Mouse (Mus musculus) heart, adult 2 months (tissue): ENCODE results near the gene Atp6v0d1. TPM values are rescaled to one million over a fixed set of nuclear protein-coding genes. Genes with fewer than 3 reads are reported as not detected.

ENCODE experiments used
- DNase-seq, 2 experiments: peaks; one replicate each; pipeline ENCODE4 v3.0.0; 2021
- H3K27ac ChIP-seq: fragments of 200-600 bp; 2 replicates; pipeline ENCODE4 v1.8.1; 2022
- H3K27me3 ChIP-seq: fragments of 200-500 bp; 2 replicates; pipeline ENCODE4 v1.6.1; 2012; ENCODE audit warnings: mild to moderate bottlenecking, low read length, inconsistent platforms, mixed read lengths; ENCODE audit not compliant: control insufficient read depth, insufficient read depth
- H3K36me3 ChIP-seq: fragments of 200-500 bp; 2 replicates; pipeline ENCODE4 v1.6.1; 2012; ENCODE audit warnings: low read length, inconsistent platforms; ENCODE audit not compliant: control insufficient read depth, insufficient read depth
- H3K4me1 ChIP-seq: fragments of 200-500 bp; 2 replicates; pipeline ENCODE4 v1.6.1; 2011; ENCODE audit warnings: low read length; ENCODE audit not compliant: control insufficient read depth, insufficient read depth
- H3K4me3 ChIP-seq: fragments of 200-600 bp; 2 replicates; pipeline ENCODE4 v1.8.1; 2022
- H3K79me2 ChIP-seq: fragments of 200-500 bp; replicated peaks from 2 replicates; pipeline ENCODE4 v1.6.1; 2012; ENCODE audit warnings: mild to moderate bottlenecking, inconsistent platforms, low read length, moderate library complexity, mixed read lengths; ENCODE audit not compliant: control insufficient read depth, insufficient read depth
- H3K9ac ChIP-seq: fragments of 200-500 bp; 2 replicates; pipeline ENCODE4 v1.6.1; 2012; ENCODE audit warnings: low read depth, mild to moderate bottlenecking, control low read depth, inconsistent platforms, low read length, mixed read lengths
- CTCF ChIP-seq: fragments of 200-600 bp; IDR thresholded peaks from 2 replicates; pipeline ENCODE4 v1.8.1; 2022; ENCODE audit warnings: antibody characterized with exemption, mild to moderate bottlenecking, moderate library complexity
- EP300 ChIP-seq: fragments of 200-500 bp; IDR thresholded peaks from 2 replicates; pipeline ENCODE4 v1.6.1; 2011; ENCODE audit warnings: low read depth, low read length, control low read depth; ENCODE audit not compliant: insufficient read depth
- POLR2A ChIP-seq: fragments of 200-500 bp; IDR thresholded peaks from 2 replicates; pipeline ENCODE4 v1.6.1; 2011; ENCODE audit warnings: mild to moderate bottlenecking, low read depth, low read length, control low read depth; ENCODE audit not compliant: insufficient read depth
- WGBS: fragments of 180-500 bp; shearing (Covaris S2); methylation state at CpG from one replicate; pipeline ENCODE4 v1.1.7; 2018; 5-methylcytosine and 5-hydroxymethylcytosine counted together
- intact Hi-C: fragments of 180-260 bp; cut with DNase I; formaldehyde crosslinking; loops from one replicate; pipeline ENCODE4 v1.15.1; 2025
- polyA plus RNA-seq: library from polyadenylated mRNA; depleted of rRNA; stranded (reverse); fragments of >200 nt; gene quantifications from 2 replicates; pipeline ENCODE4 v1.2.3, GENCODE M21; 2012
- total RNA-seq, 2 experiments: library from RNA; stranded (reverse); gene quantifications; 2 replicates each; pipeline ENCODE4 v1.2.3; 2021

Atp6v0d1 gene
- total and polyA plus RNA-seq, 3 experiments, result 46.4 to 61.7 (median 48.9) TPM

GRCm38 (mm10) chr8:105514656-105515055 is 51.2 kb downstream of the Atp6v0d1 start:
- H3K36me3 ChIP-seq, result no peaks in the 10 kb centered on the region
- H3K4me1 ChIP-seq, result peaks cover 7% of the 10 kb centered on the region
- H3K9ac ChIP-seq, result no peak overlapping the region
- TF ChIP-seq POLR2A, result no peak
- TF ChIP-seq EP300, result no peak
- TF ChIP-seq CTCF, result no peak
- intact Hi-C loops, result no loop called here
- no peaks in the 10 kb centered on the region for H3K79me2 ChIP-seq
- no peak overlapping the region for H3K27ac ChIP-seq
- H3K4me3 ChIP-seq, result no peak overlapping the region
- DNase-seq, result peak in 1 of 2 experiments; percentile 67
- no peaks in the 10 kb centered on the region for H3K27me3 ChIP-seq
- WGBS, result 60% methylated on average over 5 of the region's 5 CpGs

- Histone ChIP-seq H3K27me3 (no peaks in the 10 kb centered on the region), H3K27ac (no peak overlapping the region), H3K4me1 (peaks cover 7% of the 10 kb centered on the region), H3K36me3 (no peaks in the 10 kb centered on the region), H3K4me3 (no peak overlapping the region), H3K79me2 (no peaks in the 10 kb centered on the region), H3K9ac (no peak overlapping the region)
- intact Hi-C loops, result no loop called here
- no peak for TF ChIP-seq POLR2A
- TF ChIP-seq CTCF, result no peak
- TF ChIP-seq EP300, result no peak
- DNase-seq, result no peak
- WGBS, result 89% methylated on average over 6 of the region's 6 CpGs
These were observed 51.7 kb downstream of the Atp6v0d1 start for GRCm38 (mm10) chr8:105514194-105514593.

DNA sequence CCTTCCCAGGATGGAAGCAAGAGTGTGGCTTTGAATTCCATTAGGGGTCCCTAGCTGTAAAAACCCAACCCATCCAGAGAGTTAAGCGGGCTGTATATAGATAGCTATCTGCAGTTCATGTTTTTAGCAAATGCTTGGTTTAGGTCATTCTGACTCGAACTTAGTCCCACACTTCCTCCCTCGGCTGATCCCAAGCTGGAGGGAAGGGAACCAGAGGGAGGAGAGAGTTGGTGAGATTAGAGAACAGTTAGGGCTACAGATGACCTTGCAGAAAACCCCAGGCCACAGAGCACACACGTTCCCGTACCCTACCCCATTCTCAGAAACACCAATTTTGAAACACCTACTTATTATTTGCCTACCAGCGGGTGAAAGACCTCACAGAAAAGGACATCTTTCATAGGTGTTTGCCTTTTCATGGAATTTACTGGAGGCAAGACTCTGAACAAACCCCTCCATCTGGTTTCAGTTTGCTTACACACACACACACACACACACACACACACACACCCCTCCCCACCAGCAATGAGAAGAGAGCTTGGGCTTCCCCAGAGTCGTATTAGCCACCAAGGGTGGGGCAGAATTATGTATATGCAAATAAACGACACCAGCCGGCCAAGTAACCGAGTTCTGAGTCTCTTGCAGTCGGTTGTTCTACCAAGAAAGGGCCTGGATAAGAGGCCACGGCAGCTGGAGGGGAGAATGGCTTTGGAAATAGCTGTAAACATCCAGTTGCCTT is 55.7 kb downstream of the Atp6v0d1 start:
- intact Hi-C loops, result no loop called here
- DNase-seq, result no peak
- no peaks in the 10 kb centered on the region for H3K36me3 ChIP-seq
- H3K27me3 ChIP-seq, result no peaks in the 10 kb centered on the region
- no peak overlapping the region; the same call in 1 of the 2 replicates for H3K9ac ChIP-seq
- no peaks in the 10 kb centered on the region for H3K79me2 ChIP-seq
- TF ChIP-seq EP300 (no peak), CTCF (no peak), POLR2A (no peak)
- H3K27ac ChIP-seq, result no peak overlapping the region
- no peak overlapping the region for H3K4me3 ChIP-seq
- peaks cover 5% of the 10 kb centered on the region for H3K4me1 ChIP-seq
- WGBS, result 57% methylated on average over 12 of the region's 12 CpGs

- intact Hi-C loops, result no loop called here
- Histone ChIP-seq H3K4me1 (peaks cover 10% of the 10 kb centered on the region), H3K36me3 (no peaks in the 10 kb centered on the region), H3K9ac (no peak overlapping the region), H3K27ac (no peak overlapping the region), H3K79me2 (no peaks in the 10 kb centered on the region), H3K4me3 (no peak overlapping the region), H3K27me3 (no peaks in the 10 kb centered on the region)
- TF ChIP-seq EP300 (no peak), CTCF (no peak), POLR2A (no peak)
- no peak for DNase-seq
- WGBS, result 79% methylated on average over 1 of the region's 2 CpGs
These were observed 57.1 kb downstream of the Atp6v0d1 start for GRCm38 (mm10) chr8:105508758-105509157.

- Histone ChIP-seq H3K27ac (peak overlapping the region; percentile 12; the same call in 1 of the 2 replicates), H3K36me3 (no peaks in the 10 kb centered on the region), H3K4me3 (no peak overlapping the region), H3K4me1 (peaks cover 10% of the 10 kb centered on the region), H3K79me2 (no peaks in the 10 kb centered on the region), H3K27me3 (no peaks in the 10 kb centered on the region), H3K9ac (no peak overlapping the region)
- no peak for TF ChIP-seq POLR2A
- TF ChIP-seq EP300, result no peak
- TF ChIP-seq CTCF, result no peak
- WGBS, result 52% methylated on average over 6 of the region's 6 CpGs
- DNase-seq, result peak in 1 of 2 experiments; percentile 31
- intact Hi-C loops, result no loop called here
These were observed 58.9 kb downstream of the Atp6v0d1 start for GRCm38 (mm10) chr8:105506977-105507376.

GRCm38 (mm10) chr8:105504617-105505016 is 61.2 kb downstream of the Atp6v0d1 start:
- no peaks in the 10 kb centered on the region for H3K36me3 ChIP-seq
- peak in 1 of 2 experiments; percentile 21 for DNase-seq
- peak; percentile 81 for TF ChIP-seq POLR2A
- peak; percentile 59; the same call in 1 of the 2 replicates for TF ChIP-seq EP300
- TF ChIP-seq CTCF, result no peak
- intact Hi-C loops, result no loop called here
- peaks cover 10% of the 10 kb centered on the region for H3K4me1 ChIP-seq
- WGBS, result 56% methylated on average over 3 of the region's 3 CpGs
- H3K79me2 ChIP-seq, result no peaks in the 10 kb centered on the region
- H3K27ac ChIP-seq, result peak overlapping the region; percentile 80
- H3K4me3 ChIP-seq, result no peak overlapping the region
- H3K27me3 ChIP-seq, result no peaks in the 10 kb centered on the region
- H3K9ac ChIP-seq, result peak overlapping the region; percentile 39; the same call in 1 of the 2 replicates
